Mouse (Mus musculus): ENCODE data around the gene Uaca. TPM values are rescaled to one million over a fixed set of nuclear protein-coding genes. Genes with fewer than 3 reads are reported as not detected.

Gene Uaca
- polyA plus RNA-seq, 1 experiment from 2014 or later = 32.4 TPM

GRCm38 (mm10) chr9:60843415-60844076, 49.2 kb downstream of the Uaca start:
- 72% methylated on average over 6 of the region's 6 CpGs for WGBS
- ATAC-seq (ENCODE audit: low FRiP score) = no peak
- H3K9me3 ChIP-seq = no peaks in the 10 kb centered on the region
- H3K9ac ChIP-seq = no peak overlapping the region
- H3K4me1 ChIP-seq = peaks cover 15% of the 10 kb centered on the region
- peaks cover 26% of the 10 kb centered on the region for H3K27me3 ChIP-seq
- no peak overlapping the region for H3K4me2 ChIP-seq
- H3K27ac ChIP-seq = no peak overlapping the region
- H3K36me3 ChIP-seq (replicated peaks) = no peaks in the 10 kb centered on the region
- H3K4me3 ChIP-seq (replicated peaks) = no peak overlapping the region

- peaks cover 16% of the 10 kb centered on the region for H3K27me3 ChIP-seq
- H3K4me2 ChIP-seq = no peak overlapping the region
- H3K9me3 ChIP-seq = no peaks in the 10 kb centered on the region
- ATAC-seq (ENCODE audit: low FRiP score) = no peak
- no peak overlapping the region for H3K27ac ChIP-seq
- no peak overlapping the region for H3K4me3 ChIP-seq (replicated peaks)
- H3K36me3 ChIP-seq (replicated peaks) = no peaks in the 10 kb centered on the region; the same call in 1 of the 2 replicates
- no peak overlapping the region for H3K9ac ChIP-seq
- 22% methylated on average over 9 of the region's 9 CpGs for WGBS
- peaks cover 8% of the 10 kb centered on the region for H3K4me1 ChIP-seq
Measured at GRCm38 (mm10) chr9:60848730-60849129, 54.4 kb downstream of the Uaca start.

DNA sequence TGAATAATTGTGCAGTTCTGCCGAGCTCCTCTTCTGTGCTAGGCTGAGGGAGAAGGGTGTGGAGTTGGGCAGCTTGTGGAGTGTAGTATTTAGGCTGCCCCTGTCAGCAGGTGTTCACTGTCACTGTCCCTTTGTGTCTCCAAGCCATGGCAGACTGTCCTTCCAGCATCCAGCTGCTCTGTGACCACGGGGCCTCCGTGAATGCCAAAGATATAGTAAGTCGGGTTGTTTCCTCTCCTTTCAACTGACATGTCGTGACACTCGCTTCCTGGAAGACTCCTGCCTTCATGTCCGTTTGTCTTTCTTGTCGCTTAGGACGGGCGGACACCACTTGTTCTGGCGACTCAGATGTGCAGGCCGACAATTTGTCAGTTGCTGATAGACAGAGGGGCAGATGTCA, 55.6 kb downstream of the Uaca start:
- H3K36me3 ChIP-seq (replicated peaks) = no peaks in the 10 kb centered on the region; the same call in 1 of the 2 replicates
- WGBS = 88% methylated on average over 12 of the region's 12 CpGs
- no peak for ATAC-seq (ENCODE audit: low FRiP score)
- no peaks in the 10 kb centered on the region for H3K9me3 ChIP-seq
- no peak overlapping the region; the same call in 1 of the 2 replicates for H3K27ac ChIP-seq
- no peak overlapping the region for H3K4me3 ChIP-seq (replicated peaks)
- no peak overlapping the region for H3K4me2 ChIP-seq
- peaks cover 8% of the 10 kb centered on the region for H3K4me1 ChIP-seq
- peaks cover 16% of the 10 kb centered on the region for H3K27me3 ChIP-seq
- H3K9ac ChIP-seq = no peak overlapping the region

DNA sequence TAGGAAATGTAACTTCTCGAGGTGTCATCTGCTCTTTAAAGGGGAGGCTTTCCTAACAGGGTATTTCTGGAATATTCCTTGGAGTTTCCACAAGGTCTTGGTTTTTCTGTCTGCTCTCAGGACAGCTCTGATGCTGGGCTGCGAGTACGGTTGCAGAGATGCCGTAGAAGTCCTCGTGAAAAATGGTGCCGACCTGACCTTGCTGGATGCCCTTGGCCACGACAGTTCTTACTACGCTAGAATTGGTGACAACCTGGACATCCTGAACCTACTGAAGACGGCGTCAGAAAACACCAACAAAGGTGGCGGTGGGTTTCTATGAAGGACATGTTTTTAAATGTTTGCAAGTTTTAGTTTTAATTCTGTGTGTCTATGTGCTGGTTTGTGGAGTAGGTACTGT, 59.9 kb downstream of the Uaca start:
- peaks cover 8% of the 10 kb centered on the region for H3K4me1 ChIP-seq
- 93% methylated on average over 11 of the region's 11 CpGs for WGBS
- no peak overlapping the region for H3K9ac ChIP-seq
- H3K4me3 ChIP-seq (replicated peaks) = no peak overlapping the region
- H3K9me3 ChIP-seq = no peaks in the 10 kb centered on the region
- H3K27ac ChIP-seq = no peak overlapping the region
- peaks cover 3% of the 10 kb centered on the region; the same call in 1 of the 2 replicates for H3K27me3 ChIP-seq
- ATAC-seq (ENCODE audit: low FRiP score) = no peak
- H3K36me3 ChIP-seq (replicated peaks) = peaks cover 1% of the 10 kb centered on the region; the same call in 1 of the 2 replicates
- H3K4me2 ChIP-seq = no peak overlapping the region

- Histone ChIP-seq H3K9ac (no peak overlapping the region), H3K36me3 (replicated peaks) (peaks cover 17% of the 10 kb centered on the region), H3K4me2 (no peak overlapping the region), H3K27me3 (no peaks in the 10 kb centered on the region), H3K4me1 (peaks cover 8% of the 10 kb centered on the region), H3K9me3 (no peaks in the 10 kb centered on the region), H3K27ac (no peak overlapping the region), H3K4me3 (replicated peaks) (no peak overlapping the region)
- WGBS = 30% methylated on average over 5 of the region's 5 CpGs
- 0 out of 2 replicates have a peak, but pooled peaks have one; percentile 58 for ATAC-seq (ENCODE audit: low FRiP score)
Measured at GRCm38 (mm10) chr9:60857833-60858232, 63.5 kb downstream of the Uaca start.

DNA sequence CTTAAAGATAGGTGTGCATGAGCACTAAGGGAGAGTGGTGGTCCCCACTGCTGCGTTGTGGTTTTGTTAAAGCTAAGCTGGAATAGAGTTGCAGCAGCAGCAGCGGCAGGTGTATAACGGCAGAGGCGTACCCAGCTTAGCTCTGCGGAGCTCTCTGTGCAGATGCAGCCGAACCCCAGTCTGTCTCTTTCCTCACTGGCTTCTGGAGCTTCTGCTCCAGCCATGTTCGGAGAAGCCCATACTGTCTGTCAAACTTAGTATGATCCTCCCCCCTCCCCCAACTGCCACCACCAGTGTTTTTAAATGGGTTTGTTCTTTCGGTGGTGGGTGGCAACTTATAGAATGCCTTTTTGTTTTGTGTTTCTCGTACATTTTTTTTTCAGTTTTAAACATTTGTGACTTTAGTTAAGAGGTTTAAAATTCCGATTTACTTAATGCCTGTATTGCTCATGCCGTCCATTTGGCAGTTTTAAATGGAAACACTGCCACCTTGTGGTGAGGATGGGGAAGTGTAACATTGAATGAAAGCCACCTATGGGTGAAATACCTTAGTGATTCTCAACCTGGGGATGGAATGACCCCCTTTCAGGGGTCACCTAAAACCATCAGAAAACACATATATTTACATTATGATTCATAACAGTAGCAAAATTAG, 64.1 kb downstream of the Uaca start:
- 39% methylated on average over 11 of the region's 11 CpGs for WGBS
- H3K9ac ChIP-seq = no peak overlapping the region
- H3K4me2 ChIP-seq = peak overlapping the region; percentile 31; the same call in 1 of the 2 replicates
- H3K27ac ChIP-seq = no peak overlapping the region
- H3K27me3 ChIP-seq = no peaks in the 10 kb centered on the region
- no peak for ATAC-seq (ENCODE audit: low FRiP score)
- H3K4me3 ChIP-seq (replicated peaks) = no peak overlapping the region
- peaks cover 17% of the 10 kb centered on the region for H3K36me3 ChIP-seq (replicated peaks)
- no peaks in the 10 kb centered on the region for H3K9me3 ChIP-seq
- peaks cover 8% of the 10 kb centered on the region for H3K4me1 ChIP-seq

DNA sequence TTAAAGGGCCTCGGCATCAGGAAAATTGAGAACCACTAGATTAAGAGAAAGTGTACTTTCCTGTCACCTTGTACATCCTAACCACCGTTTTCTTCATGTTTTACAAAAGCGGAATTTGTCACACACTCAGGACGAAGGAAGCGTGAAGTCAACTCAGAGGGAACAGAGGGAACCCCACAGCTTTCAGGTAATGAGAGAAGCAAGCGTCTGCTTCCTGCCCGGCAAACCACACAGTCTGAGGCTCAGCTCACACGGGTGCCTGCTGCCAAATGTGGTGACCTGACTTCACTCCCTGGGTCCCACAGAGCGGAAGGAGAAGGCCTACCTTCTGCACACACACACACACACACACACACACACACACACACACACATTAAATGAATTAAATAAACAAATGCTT, 64.7 kb downstream of the Uaca start:
- no peak overlapping the region for H3K4me3 ChIP-seq (replicated peaks)
- H3K9ac ChIP-seq = no peak overlapping the region
- no peak overlapping the region for H3K4me2 ChIP-seq
- 77% methylated on average over 9 of the region's 9 CpGs for WGBS
- H3K27ac ChIP-seq = no peak overlapping the region
- H3K27me3 ChIP-seq = no peaks in the 10 kb centered on the region
- peaks cover 8% of the 10 kb centered on the region for H3K4me1 ChIP-seq
- no peaks in the 10 kb centered on the region for H3K9me3 ChIP-seq
- no peak for ATAC-seq (ENCODE audit: low FRiP score)
- peaks cover 17% of the 10 kb centered on the region for H3K36me3 ChIP-seq (replicated peaks)

GRCm38 (mm10) chr9:60861030-60861429, 66.7 kb downstream of the Uaca start:
- no peak overlapping the region for H3K9ac ChIP-seq
- no peaks in the 10 kb centered on the region for H3K9me3 ChIP-seq
- no peak overlapping the region for H3K4me3 ChIP-seq (replicated peaks)
- peaks cover 13% of the 10 kb centered on the region for H3K4me1 ChIP-seq
- ATAC-seq (ENCODE audit: low FRiP score) = no peak
- H3K4me2 ChIP-seq = no peak overlapping the region
- H3K27ac ChIP-seq = no peak overlapping the region
- H3K27me3 ChIP-seq = no peaks in the 10 kb centered on the region
- H3K36me3 ChIP-seq (replicated peaks) = peaks cover 17% of the 10 kb centered on the region
- 82% methylated on average over 5 of the region's 5 CpGs for WGBS

- 93% methylated on average over 9 of the region's 9 CpGs for WGBS
- no peak overlapping the region for H3K27ac ChIP-seq
- H3K9me3 ChIP-seq = no peaks in the 10 kb centered on the region
- H3K4me2 ChIP-seq = no peak overlapping the region
- H3K4me1 ChIP-seq = peaks cover 6% of the 10 kb centered on the region
- no peak overlapping the region for H3K4me3 ChIP-seq (replicated peaks)
- no peak overlapping the region for H3K9ac ChIP-seq
- H3K27me3 ChIP-seq = no peaks in the 10 kb centered on the region
- peaks cover 13% of the 10 kb centered on the region for H3K36me3 ChIP-seq (replicated peaks)
- ATAC-seq (ENCODE audit: low FRiP score) = no peak
Measured at GRCm38 (mm10) chr9:60864664-60865063, 70.3 kb downstream of the Uaca start.

DNA sequence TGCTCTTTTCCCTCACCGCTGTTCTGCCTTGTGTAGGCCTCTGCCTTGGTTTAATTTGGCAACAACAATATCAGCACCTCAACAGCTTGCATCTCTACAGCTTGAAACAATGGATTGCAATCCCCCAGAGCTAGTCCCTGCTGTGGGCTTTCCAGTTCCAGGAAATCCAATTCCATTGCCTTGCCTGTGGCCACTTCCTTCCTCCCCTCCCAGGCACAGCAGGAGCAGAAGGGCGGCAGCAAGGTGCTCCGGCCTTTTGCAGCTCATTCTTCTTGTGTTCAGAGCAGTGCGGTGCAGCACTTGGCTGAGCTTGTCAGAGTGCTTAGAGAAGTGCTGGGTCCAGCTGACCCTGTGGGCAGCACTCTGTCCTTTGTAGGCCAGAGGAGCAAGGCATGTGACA, 71.5 kb downstream of the Uaca start:
- ATAC-seq (ENCODE audit: low FRiP score) = no peak
- H3K9me3 ChIP-seq = no peaks in the 10 kb centered on the region
- H3K27ac ChIP-seq = 0 out of 2 replicates have a peak overlapping the region, but pooled peaks have one; percentile 8
- peaks cover 7% of the 10 kb centered on the region for H3K36me3 ChIP-seq (replicated peaks)
- peaks cover 17% of the 10 kb centered on the region for H3K4me1 ChIP-seq
- H3K27me3 ChIP-seq = no peaks in the 10 kb centered on the region
- no peak overlapping the region for H3K4me2 ChIP-seq
- WGBS = 30% methylated on average over 4 of the region's 4 CpGs
- H3K9ac ChIP-seq = no peak overlapping the region
- H3K4me3 ChIP-seq (replicated peaks) = no peak overlapping the region

DNA sequence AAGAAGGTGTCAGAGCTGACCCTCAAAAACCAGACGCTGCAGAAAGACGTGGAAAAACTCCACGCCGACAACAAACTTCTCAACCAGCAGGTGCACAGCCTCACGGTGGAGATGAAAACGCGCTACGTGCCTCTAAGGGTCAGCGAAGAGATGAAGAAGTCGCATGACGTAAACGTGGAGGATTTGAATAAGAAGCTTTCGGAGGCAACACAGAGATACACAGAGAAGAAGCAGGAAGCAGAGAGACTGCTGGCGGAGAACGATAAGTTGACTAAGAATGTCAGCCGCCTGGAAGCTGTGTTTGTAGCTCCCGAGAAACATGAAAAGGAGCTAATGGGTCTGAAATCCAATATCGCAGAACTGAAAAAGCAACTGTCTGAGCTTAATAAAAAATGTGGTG, 76.1 kb downstream of the Uaca start:
- H3K9me3 ChIP-seq = no peaks in the 10 kb centered on the region
- WGBS = 79% methylated on average over 18 of the region's 18 CpGs
- no peaks in the 10 kb centered on the region; the same call in 1 of the 2 replicates for H3K27me3 ChIP-seq
- no peak for ATAC-seq (ENCODE audit: low FRiP score)
- 0 out of 2 replicates have a peak overlapping the region, but pooled peaks have one; percentile 16 for H3K27ac ChIP-seq
- peaks cover 14% of the 10 kb centered on the region for H3K36me3 ChIP-seq (replicated peaks)
- H3K9ac ChIP-seq = no peak overlapping the region
- H3K4me2 ChIP-seq = no peak overlapping the region
- no peak overlapping the region for H3K4me3 ChIP-seq (replicated peaks)
- H3K4me1 ChIP-seq = peaks cover 26% of the 10 kb centered on the region

DNA sequence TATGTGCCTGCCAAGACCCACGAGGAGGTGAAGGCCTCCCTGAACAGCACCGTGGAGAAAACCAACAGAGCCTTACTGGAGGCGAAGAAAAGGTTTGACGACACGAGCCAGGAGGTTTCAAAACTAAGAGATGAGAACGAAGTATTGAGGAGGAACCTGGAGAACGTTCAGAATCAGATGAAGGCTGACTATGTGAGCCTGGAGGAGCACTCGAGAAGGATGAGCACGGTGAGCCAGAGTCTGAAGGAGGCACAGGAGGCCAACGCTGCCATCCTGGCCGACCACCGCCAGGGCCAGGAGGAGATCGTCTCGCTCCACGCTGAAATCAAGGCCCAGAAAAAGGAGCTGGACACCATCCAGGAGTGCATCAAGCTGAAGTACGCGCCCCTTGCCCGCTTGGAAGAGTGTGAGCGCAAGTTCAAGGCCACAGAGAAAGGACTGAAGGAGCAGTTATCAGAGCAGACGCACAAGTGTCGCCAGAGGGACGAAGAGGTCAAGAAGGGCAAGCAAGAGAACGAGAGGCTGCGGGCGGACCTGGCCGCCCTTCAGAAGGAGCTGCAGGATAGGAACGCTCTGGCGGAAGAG, 76.7 kb downstream of the Uaca start:
- no peak overlapping the region for H3K4me3 ChIP-seq (replicated peaks)
- no peak overlapping the region for H3K9ac ChIP-seq
- no peaks in the 10 kb centered on the region; the same call in 1 of the 2 replicates for H3K27me3 ChIP-seq
- H3K9me3 ChIP-seq = no peaks in the 10 kb centered on the region
- peaks cover 14% of the 10 kb centered on the region for H3K36me3 ChIP-seq (replicated peaks)
- no peak overlapping the region for H3K4me2 ChIP-seq
- no peak for ATAC-seq (ENCODE audit: low FRiP score)
- no peak overlapping the region for H3K27ac ChIP-seq
- peaks cover 27% of the 10 kb centered on the region for H3K4me1 ChIP-seq
- WGBS = 92% methylated on average over 28 of the region's 28 CpGs
